Mouse (Mus musculus): ENCODE results near the gene Cldn6. TPM values are rescaled to one million over a fixed set of nuclear protein-coding genes. Genes with fewer than 3 reads are reported as not detected.

Cldn6 gene
- polyA plus RNA-seq, 1 experiment, result 0.48 TPM

GRCm38 (mm10) chr17:23683226-23683625 lies 4.2 kb downstream of the Cldn6 start:
- H3K36me3 ChIP-seq (replicated peaks; ENCODE audit: low read length), result no peaks in the 10 kb centered on the region
- peak overlapping the region; percentile 30 for H3K4me3 ChIP-seq (replicated peaks)
- 0 out of 2 replicates have a peak, but pooled peaks cover 3% of the 10 kb centered on the region for H3K9me3 ChIP-seq
- TF ChIP-seq FLI1 (IDR thresholded peaks at IDR 0.05; ENCODE audit: low read length) (no peak), GATA1 (IDR thresholded peaks at IDR 0.05; ENCODE audit: borderline replicate concordance, low read length) (no peak)
- peaks cover 27% of the 10 kb centered on the region for H3K4me1 ChIP-seq
- peaks cover 65% of the 10 kb centered on the region for H3K27me3 ChIP-seq (replicated peaks)

GRCm38 (mm10) chr17:23683856-23684672 lies 5.0 kb downstream of the Cldn6 start, which contains the start of gene Cldn9:
Gene Cldn9 (minus strand): TSS chr17:23684026.
- Histone ChIP-seq H3K4me1 (peaks cover 27% of the 10 kb centered on the region), H3K27me3 (replicated peaks) (peaks cover 59% of the 10 kb centered on the region), H3K4me3 (replicated peaks) (peak within 1 kb of the TSS; percentile 30), H3K36me3 (replicated peaks; ENCODE audit: low read length) (no peaks in the 10 kb centered on the region), H3K9me3 (0 out of 2 replicates have a peak, but pooled peaks cover 3% of the 10 kb centered on the region)
- TF ChIP-seq GATA1 (IDR thresholded peaks at IDR 0.05; ENCODE audit: borderline replicate concordance, low read length), result no peak
- TF ChIP-seq FLI1 (IDR thresholded peaks at IDR 0.05; ENCODE audit: low read length), result no peak

DNA sequence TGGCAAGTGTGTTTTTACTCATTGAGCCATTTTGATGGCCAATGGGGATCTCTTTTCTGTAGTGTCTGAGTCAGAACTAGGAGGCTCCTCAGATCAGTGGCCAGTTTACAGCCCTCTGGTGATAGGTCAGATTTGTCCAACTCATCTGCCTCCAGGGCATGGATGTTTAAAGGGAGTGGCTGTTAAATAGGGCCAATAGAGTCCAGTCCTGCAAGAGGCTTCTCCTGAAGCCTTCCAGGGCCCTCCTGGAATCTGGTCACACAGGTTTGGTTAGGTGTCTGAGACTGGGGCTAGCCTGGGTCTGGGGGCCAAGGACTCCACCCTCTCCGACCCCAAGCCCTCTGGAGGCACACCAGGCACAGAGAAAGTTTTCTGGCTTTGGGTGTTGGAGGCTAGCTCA lies 15.4 kb downstream of the Cldn6 start:
- no peak for TF ChIP-seq FLI1 (IDR thresholded peaks at IDR 0.05; ENCODE audit: low read length)

DNA sequence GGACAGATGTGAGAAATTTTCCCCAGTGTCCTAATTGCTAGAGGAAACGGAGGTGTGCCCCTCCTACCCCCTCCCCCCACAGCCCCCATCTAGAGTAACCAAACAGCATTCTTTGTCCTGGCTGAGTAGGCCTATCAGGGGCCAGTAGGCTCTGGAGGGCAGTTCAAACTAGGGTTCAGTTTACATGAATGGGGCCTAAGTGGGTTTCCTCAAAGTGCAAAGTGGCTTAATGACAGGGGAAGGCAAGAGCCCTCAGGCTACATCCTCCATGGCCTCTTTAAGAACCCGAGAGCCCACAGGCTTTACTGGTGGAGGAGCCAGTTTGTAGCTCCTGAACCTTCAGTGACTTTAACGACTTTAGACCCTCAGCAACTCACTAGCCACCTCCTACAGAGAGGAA lies 16.8 kb downstream of the Cldn6 start:
- H3K36me3 ChIP-seq (replicated peaks; ENCODE audit: low read length), result no peaks in the 10 kb centered on the region
- peaks cover 28% of the 10 kb centered on the region for H3K4me1 ChIP-seq
- TF ChIP-seq GATA1 (IDR thresholded peaks at IDR 0.05; ENCODE audit: borderline replicate concordance, low read length) (no peak), FLI1 (IDR thresholded peaks at IDR 0.05; ENCODE audit: low read length) (no peak)
- H3K27me3 ChIP-seq (replicated peaks), result peaks cover 54% of the 10 kb centered on the region
- no peaks in the 10 kb centered on the region for H3K9me3 ChIP-seq
- no peak overlapping the region for H3K4me3 ChIP-seq (replicated peaks)

More for the DNA sequence above, 15.4 kb downstream of the Cldn6 start:
- peaks cover 42% of the 10 kb centered on the region for H3K27me3 ChIP-seq (replicated peaks)
- no peaks in the 10 kb centered on the region for H3K9me3 ChIP-seq
- H3K4me1 ChIP-seq, result peaks cover 19% of the 10 kb centered on the region
- H3K36me3 ChIP-seq (replicated peaks; ENCODE audit: low read length), result no peaks in the 10 kb centered on the region
- no peak overlapping the region for H3K4me3 ChIP-seq (replicated peaks)

GRCm38 (mm10) chr17:23699131-23700077 lies 20.4 kb downstream of the Cldn6 start:
- no peak for TF ChIP-seq FLI1 (IDR thresholded peaks at IDR 0.05; ENCODE audit: low read length)
- TF ChIP-seq GATA1 (IDR thresholded peaks at IDR 0.05; ENCODE audit: borderline replicate concordance, low read length), result no peak
- Histone ChIP-seq H3K9me3 (no peaks in the 10 kb centered on the region), H3K4me3 (replicated peaks) (peak overlapping the region; percentile 93), H3K36me3 (replicated peaks; ENCODE audit: low read length) (no peaks in the 10 kb centered on the region), H3K4me1 (peaks cover 23% of the 10 kb centered on the region), H3K27me3 (replicated peaks) (peaks cover 67% of the 10 kb centered on the region)

GRCm38 (mm10) chr17:23700079-23700478 lies 21.0 kb downstream of the Cldn6 start:
- H3K4me1 ChIP-seq, result peaks cover 17% of the 10 kb centered on the region
- TF ChIP-seq GATA1 (IDR thresholded peaks at IDR 0.05; ENCODE audit: borderline replicate concordance, low read length) (no peak), FLI1 (IDR thresholded peaks at IDR 0.05; ENCODE audit: low read length) (no peak)
- peak overlapping the region; percentile 93 for H3K4me3 ChIP-seq (replicated peaks)
- H3K36me3 ChIP-seq (replicated peaks; ENCODE audit: low read length), result no peaks in the 10 kb centered on the region
- H3K9me3 ChIP-seq, result no peaks in the 10 kb centered on the region
- peaks cover 66% of the 10 kb centered on the region for H3K27me3 ChIP-seq (replicated peaks)

DNA sequence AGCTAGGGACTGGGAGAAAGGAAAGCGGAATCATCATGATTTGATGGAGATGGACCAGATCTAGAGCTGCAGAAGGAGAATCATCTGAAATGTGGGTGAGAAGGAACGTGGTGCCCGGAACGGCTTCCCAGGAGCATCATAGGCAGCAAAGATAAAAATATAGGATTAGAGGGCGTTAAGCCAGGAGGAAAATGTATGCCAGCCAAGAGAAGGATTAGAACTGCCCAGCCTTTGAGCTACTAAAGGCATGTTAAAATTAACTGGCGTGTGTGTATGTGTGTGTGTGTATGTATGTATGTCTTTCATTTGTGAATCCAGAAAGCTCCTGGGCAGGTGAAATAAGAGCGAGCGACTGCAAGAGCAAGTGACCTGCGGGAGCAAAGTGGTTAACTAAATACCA lies 24.3 kb downstream of the Cldn6 start:
- no peak for TF ChIP-seq FLI1 (IDR thresholded peaks at IDR 0.05; ENCODE audit: low read length)
- TF ChIP-seq GATA1 (IDR thresholded peaks at IDR 0.05; ENCODE audit: borderline replicate concordance, low read length), result no peak
- H3K4me3 ChIP-seq (replicated peaks), result no peak overlapping the region
- H3K4me1 ChIP-seq, result peaks cover 15% of the 10 kb centered on the region
- no peaks in the 10 kb centered on the region for H3K36me3 ChIP-seq (replicated peaks; ENCODE audit: low read length)
- H3K27me3 ChIP-seq (replicated peaks), result peaks cover 69% of the 10 kb centered on the region
- H3K9me3 ChIP-seq, result no peaks in the 10 kb centered on the region

- no peaks in the 10 kb centered on the region for H3K36me3 ChIP-seq (replicated peaks; ENCODE audit: low read length)
- H3K4me3 ChIP-seq (replicated peaks), result no peak overlapping the region
- H3K4me1 ChIP-seq, result peaks cover 8% of the 10 kb centered on the region
- TF ChIP-seq GATA1 (IDR thresholded peaks at IDR 0.05; ENCODE audit: borderline replicate concordance, low read length) (no peak), FLI1 (IDR thresholded peaks at IDR 0.05; ENCODE audit: low read length) (no peak)
- H3K9me3 ChIP-seq, result no peaks in the 10 kb centered on the region
- peaks cover 64% of the 10 kb centered on the region for H3K27me3 ChIP-seq (replicated peaks)
Observed at GRCm38 (mm10) chr17:23704741-23705140, 25.7 kb downstream of the Cldn6 start.

- Histone ChIP-seq H3K9me3 (no peaks in the 10 kb centered on the region), H3K36me3 (replicated peaks; ENCODE audit: low read length) (no peaks in the 10 kb centered on the region), H3K27me3 (replicated peaks) (peaks cover 65% of the 10 kb centered on the region), H3K4me3 (replicated peaks) (no peak overlapping the region), H3K4me1 (no peaks in the 10 kb centered on the region; the same call in 1 of the 2 replicates)
- no peak for TF ChIP-seq FLI1 (IDR thresholded peaks at IDR 0.05; ENCODE audit: low read length)
- TF ChIP-seq GATA1 (IDR thresholded peaks at IDR 0.05; ENCODE audit: borderline replicate concordance, low read length), result no peak
Observed at GRCm38 (mm10) chr17:23705525-23706104, 26.6 kb downstream of the Cldn6 start.

Data from megakaryocyte, embryonic 14.5 days (primary cell).